Mouse (Mus musculus) olfactory bulb, adult 2 months (tissue): Measurements from ENCODE around the gene Abcc3. TPM values are rescaled to one million over a fixed set of nuclear protein-coding genes. Genes with fewer than 3 reads are reported as not detected.
A peak's percentile ranks its signal among the peaks of the same experiment; 100 is the strongest.
"Not testable (repeated sequence)": the region's sequence is repeated elsewhere in the genome, so short reads cannot be mapped to it uniquely, and the experiment has no call there.

Experiments
- H3K27ac ChIP-seq: fragments of 200-500 bp; 2 replicates; pipeline ENCODE4 v1.5.1; 2012; ENCODE audit warnings: low read depth, low read length; ENCODE audit not compliant: insufficient read depth
- H3K4me1 ChIP-seq: fragments of 200-500 bp; 2 replicates; pipeline ENCODE4 v1.6.1; 2012; ENCODE audit warnings: low read length; ENCODE audit not compliant: control insufficient read depth, insufficient read depth
- H3K4me3 ChIP-seq: fragments of 200-500 bp; 2 replicates; pipeline ENCODE4 v1.5.1; 2012; ENCODE audit warnings: mild to moderate bottlenecking, low read depth, low read length, moderate library complexity; ENCODE audit not compliant: insufficient read depth
- CTCF ChIP-seq: fragments of 200-500 bp; IDR thresholded peaks from 2 replicates; pipeline ENCODE4 v1.5.1; 2012; ENCODE audit warnings: low read depth, mild to moderate bottlenecking, low read length, moderate library complexity; ENCODE audit not compliant: insufficient read depth
- POLR2A ChIP-seq: fragments of 200-500 bp; IDR thresholded peaks from 2 replicates; pipeline ENCODE4 v1.6.1; 2012; ENCODE audit warnings: mild to moderate bottlenecking, low read depth, low read length, moderate library complexity; ENCODE audit not compliant: insufficient read depth
- WGBS: fragments of 180-500 bp; shearing (Covaris S2); methylation state at CpG from one replicate; pipeline ENCODE4 v1.1.7; 2018; 5-methylcytosine and 5-hydroxymethylcytosine counted together
- polyA plus RNA-seq: library from polyadenylated mRNA; stranded (reverse); fragments of >200 nt; gene quantifications from 2 replicates; pipeline ENCODE4 v1.2.4, GENCODE M21; 2012; ENCODE audit warnings: low replicate concordance; ENCODE audit not compliant: missing spikeins, insufficient read depth, insufficient read length

Abcc3 gene
- polyA plus RNA-seq, 1 experiment = not detected

GRCm38 (mm10) chr11:94405348-94405747 is 12.6 kb upstream of the Abcc3 start:
- TF ChIP-seq CTCF (no peak), POLR2A (no peak)
- 33% methylated on average over 6 of the region's 6 CpGs for WGBS
- peak overlapping the region; percentile 54; the same call in 1 of the 2 replicates for H3K27ac ChIP-seq
- no peak overlapping the region for H3K4me3 ChIP-seq
- H3K4me1 ChIP-seq = peaks cover 40% of the 10 kb centered on the region

- 26% methylated on average over 11 of the region's 11 CpGs for WGBS
- peaks cover 40% of the 10 kb centered on the region for H3K4me1 ChIP-seq
- peak overlapping the region; percentile 54; the same call in 1 of the 2 replicates for H3K27ac ChIP-seq
- no peak overlapping the region for H3K4me3 ChIP-seq
- peak; percentile 95 for TF ChIP-seq CTCF
- no peak; the same call in 1 of the 2 replicates for TF ChIP-seq POLR2A
Observed at GRCm38 (mm10) chr11:94404641-94405260, 12.0 kb upstream of the Abcc3 start.

GRCm38 (mm10) chr11:94404178-94404577 is 11.4 kb upstream of the Abcc3 start:
- peaks cover 40% of the 10 kb centered on the region for H3K4me1 ChIP-seq
- TF ChIP-seq POLR2A = no peak
- no peak overlapping the region for H3K27ac ChIP-seq
- H3K4me3 ChIP-seq = no peak overlapping the region
- 30% methylated on average over 5 of the region's 5 CpGs for WGBS

GRCm38 (mm10) chr11:94403757-94404156 is 11.0 kb upstream of the Abcc3 start:
- TF ChIP-seq POLR2A = no peak
- TF ChIP-seq CTCF = no peak
- H3K4me1 ChIP-seq = peaks cover 38% of the 10 kb centered on the region
- no peak overlapping the region for H3K27ac ChIP-seq
- WGBS = 80% methylated on average over 10 of the region's 10 CpGs
- no peak overlapping the region for H3K4me3 ChIP-seq

- H3K27ac ChIP-seq = no peak overlapping the region
- 89% methylated on average over 5 of the region's 5 CpGs for WGBS
- TF ChIP-seq CTCF (no peak), POLR2A (no peak)
- H3K4me1 ChIP-seq = peaks cover 33% of the 10 kb centered on the region
- H3K4me3 ChIP-seq = no peak overlapping the region
Observed at GRCm38 (mm10) chr11:94402731-94403130, 9.9 kb upstream of the Abcc3 start.

GRCm38 (mm10) chr11:94402029-94402428 is 9.2 kb upstream of the Abcc3 start:
- peaks cover 26% of the 10 kb centered on the region for H3K4me1 ChIP-seq
- 91% methylated on average over 4 of the region's 4 CpGs for WGBS
- not testable (repeated sequence) for H3K4me3 ChIP-seq, H3K27ac ChIP-seq

- no peak overlapping the region for H3K4me3 ChIP-seq
- H3K27ac ChIP-seq = no peak overlapping the region
- WGBS = 62% methylated on average over 6 of the region's 6 CpGs
- TF ChIP-seq CTCF (no peak), POLR2A (no peak)
- peaks cover 19% of the 10 kb centered on the region for H3K4me1 ChIP-seq
Observed at GRCm38 (mm10) chr11:94400996-94401395, 8.2 kb upstream of the Abcc3 start.

GRCm38 (mm10) chr11:94394107-94394506 is 1.3 kb upstream of the Abcc3 start:
- H3K27ac ChIP-seq = no peak overlapping the region
- no peak overlapping the region for H3K4me3 ChIP-seq
- 68% methylated on average over 7 of the region's 7 CpGs for WGBS
- no peak for TF ChIP-seq POLR2A
- no peak for TF ChIP-seq CTCF
- peaks cover 6% of the 10 kb centered on the region; the same call in 1 of the 2 replicates for H3K4me1 ChIP-seq

- H3K27ac ChIP-seq, H3K4me3 ChIP-seq, H3K4me1 ChIP-seq: not testable (repeated sequence)
- 93% methylated on average over 4 of the region's 4 CpGs for WGBS
Observed at GRCm38 (mm10) chr11:94393490-94393889, 693 bp upstream of the Abcc3 start.

GRCm38 (mm10) chr11:94391661-94392060 is 1.1 kb downstream of the Abcc3 start:
- Histone ChIP-seq H3K27ac (no peak overlapping the region), H3K4me1 (peaks cover 6% of the 10 kb centered on the region; the same call in 1 of the 2 replicates), H3K4me3 (no peak overlapping the region)
- 88% methylated on average over 10 of the region's 10 CpGs for WGBS
- no peak for TF ChIP-seq POLR2A
